Mouse (Mus musculus): ENCODE data around the gene Usmg5.

Gene Usmg5

GRCm38 (mm10) chr19:47053471-47053870 lies 37.0 kb downstream of the Usmg5 start:
- no peak for DNase-seq

- no peak for DNase-seq
Measured at GRCm38 (mm10) chr19:47052927-47053326, 37.5 kb downstream of the Usmg5 start.

GRCm38 (mm10) chr19:47050271-47051032 lies 40.0 kb downstream of the Usmg5 start, which contains the start of gene Pcgf6:
TSS of gene Pcgf6 (minus strand) at chr19:47050906.
- DNase-seq: peak; percentile 85

GRCm38 (mm10) chr19:47049840-47050239 lies 40.6 kb downstream of the Usmg5 start:
- DNase-seq: no peak

GRCm38 (mm10) chr19:47049061-47049460 lies 41.4 kb downstream of the Usmg5 start:
- DNase-seq: no peak

GRCm38 (mm10) chr19:47047236-47047833 lies 43.1 kb downstream of the Usmg5 start:
- DNase-seq: no peak

- DNase-seq: no peak
Measured at GRCm38 (mm10) chr19:47046343-47046742, 44.1 kb downstream of the Usmg5 start.

GRCm38 (mm10) chr19:47043608-47044007 lies 46.8 kb downstream of the Usmg5 start:
- DNase-seq: peak; percentile 6

- DNase-seq: no peak
Measured at GRCm38 (mm10) chr19:47040720-47041473, 49.5 kb downstream of the Usmg5 start.

- no peak for DNase-seq
Measured at GRCm38 (mm10) chr19:47036596-47036995, 53.9 kb downstream of the Usmg5 start.

- DNase-seq: no peak
Measured at GRCm38 (mm10) chr19:47034916-47035315, 55.5 kb downstream of the Usmg5 start.

Data from lung, postnatal 36 days (tissue).